Mouse (Mus musculus): Measurements from ENCODE around the gene Tubgcp2. TPM values are rescaled to one million over a fixed set of nuclear protein-coding genes. Genes with fewer than 3 reads are reported as not detected.

Tubgcp2 gene
- polyA plus RNA-seq, 2 experiments, result 19.3 to 21.6 TPM

DNA sequence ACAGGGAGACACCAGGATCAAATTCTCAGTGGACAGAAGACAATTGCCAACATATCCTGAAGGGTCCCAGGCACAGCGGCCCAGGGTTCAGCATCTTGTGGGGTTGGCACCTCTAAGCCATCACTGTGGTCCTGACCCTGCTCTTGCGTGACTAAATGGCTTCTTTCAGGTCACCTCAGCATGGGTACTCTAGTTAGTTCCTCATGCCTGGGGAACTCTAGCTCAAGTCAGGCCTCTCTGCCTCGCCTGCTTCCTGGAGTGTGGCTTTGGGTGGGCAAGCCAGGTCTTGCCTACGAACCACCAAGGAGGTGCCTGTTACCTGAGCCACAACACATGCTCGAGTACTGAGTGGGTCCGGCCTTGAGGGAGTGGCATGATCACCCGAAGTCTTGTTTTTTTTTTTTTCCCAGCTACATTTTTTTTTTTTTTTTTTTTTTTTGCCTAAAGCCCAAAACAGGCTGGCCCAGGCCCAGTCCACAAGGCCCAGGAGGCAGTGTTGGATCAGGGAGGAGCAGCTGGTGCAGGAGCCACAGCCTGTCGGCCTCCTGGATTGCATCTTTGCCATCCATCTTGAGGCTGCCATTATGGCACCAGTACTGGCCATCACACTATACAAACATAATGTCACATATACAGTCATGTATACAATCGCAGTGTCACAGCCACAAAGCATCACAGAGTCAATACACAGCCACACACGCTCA lies 66.1 kb downstream of the Tubgcp2 start:
- DNase-seq (ENCODE audit: low read depth in 3 of 3, low spot score in 3 of 3) (no peak), ATAC-seq (ENCODE audit: insufficient read depth) (no peak)
- Histone ChIP-seq H3K36me3 (replicated peaks; ENCODE audit: control insufficient read depth, insufficient read depth, low read depth) (no peaks in the 10 kb centered on the region), H3K4me1 (replicated peaks; ENCODE audit: control insufficient read depth in 2 of 2, insufficient read depth in 2 of 2, low read length in 1 of 2) (peaks cover 0 to 2% of the 10 kb centered on the region in 2 experiments; a peak in 1 of 4 replicates), H3K27me3 (ENCODE audit: control insufficient read depth, insufficient read depth, low read length) (no peaks in the 10 kb centered on the region; the same call in 1 of the 2 replicates), H3K4me2 (ENCODE audit: low read depth) (no peak overlapping the region), H3K4me3 (ENCODE audit: insufficient read depth in 1 of 2, low read depth in 2 of 2, low read length in 2 of 2) (no peak overlapping the region), H3K27ac (no peak overlapping the region), H3K9ac (replicated peaks) (no peak overlapping the region), H3K9me3 (ENCODE audit: control insufficient read depth, low read length) (no peaks in the 10 kb centered on the region)
- 58% methylated on average over 10 of the region's 10 CpGs for WGBS (ENCODE audit: insufficient replicate concordance)
- TF ChIP-seq EP300 (IDR thresholded peaks at IDR 0.05; ENCODE audit: low read depth) (no peak), CTCF (IDR thresholded peaks at IDR 0.05; ENCODE audit: low read depth) (no peak)

DNA sequence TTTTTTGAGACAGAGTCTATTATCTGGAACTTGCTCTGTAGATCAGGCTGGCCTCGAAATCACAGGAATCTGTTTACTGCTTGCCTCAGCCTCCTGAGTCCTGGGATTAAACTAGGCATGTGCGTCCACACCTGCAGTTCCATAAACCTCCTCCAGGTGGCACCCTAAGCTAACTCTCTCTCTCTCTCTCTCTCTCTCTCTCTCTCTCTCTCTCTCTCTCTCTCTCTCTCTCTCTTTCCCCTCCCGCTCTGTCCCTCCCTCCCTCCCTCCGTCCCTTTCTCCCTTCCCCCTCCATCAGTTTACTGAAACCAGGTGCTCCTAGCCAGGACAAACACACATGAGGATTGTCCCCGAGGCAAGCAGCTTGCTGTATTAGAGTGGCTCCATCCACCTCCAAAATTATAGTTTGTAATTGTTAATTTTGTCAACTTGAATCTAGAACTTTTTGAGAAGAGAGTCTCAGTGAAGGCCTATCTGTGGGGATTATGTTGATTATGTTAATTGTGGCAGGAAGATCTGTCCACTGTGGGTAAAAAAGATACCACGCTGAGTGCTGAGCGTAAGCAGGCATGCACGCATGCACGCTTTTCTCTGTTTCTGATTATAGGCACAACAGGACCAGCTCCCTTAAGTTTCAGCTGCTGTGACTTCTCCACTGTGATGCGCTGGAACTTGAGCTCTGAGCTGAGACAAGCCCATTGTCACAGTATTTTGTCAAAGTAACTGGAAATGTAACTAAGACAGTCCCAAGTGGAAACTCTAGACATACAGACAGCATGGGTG lies 66.9 kb downstream of the Tubgcp2 start:
- no peaks in the 10 kb centered on the region; a peak in 1 of 4 replicates for H3K4me1 ChIP-seq (replicated peaks; ENCODE audit: control insufficient read depth in 2 of 2, insufficient read depth in 2 of 2, low read length in 1 of 2)
- H3K27ac ChIP-seq, result no peak overlapping the region
- H3K36me3 ChIP-seq (replicated peaks; ENCODE audit: control insufficient read depth, insufficient read depth, low read depth), result no peaks in the 10 kb centered on the region
- DNase-seq (ENCODE audit: low read depth in 3 of 3, low spot score in 3 of 3) (no peak), ATAC-seq (ENCODE audit: insufficient read depth) (no peak)
- no peak overlapping the region for H3K4me3 ChIP-seq (ENCODE audit: insufficient read depth in 1 of 2, low read depth in 2 of 2, low read length in 2 of 2)
- no peaks in the 10 kb centered on the region for H3K9me3 ChIP-seq (ENCODE audit: control insufficient read depth, low read length)
- no peaks in the 10 kb centered on the region; the same call in 1 of the 2 replicates for H3K27me3 ChIP-seq (ENCODE audit: control insufficient read depth, insufficient read depth, low read length)
- 45% methylated on average over 10 of the region's 10 CpGs for WGBS (ENCODE audit: insufficient replicate concordance)
- H3K9ac ChIP-seq (replicated peaks), result no peak overlapping the region
- no peak overlapping the region for H3K4me2 ChIP-seq (ENCODE audit: low read depth)
- TF ChIP-seq EP300 (IDR thresholded peaks at IDR 0.05; ENCODE audit: low read depth) (no peak), CTCF (IDR thresholded peaks at IDR 0.05; ENCODE audit: low read depth) (peak; percentile 89)

DNA sequence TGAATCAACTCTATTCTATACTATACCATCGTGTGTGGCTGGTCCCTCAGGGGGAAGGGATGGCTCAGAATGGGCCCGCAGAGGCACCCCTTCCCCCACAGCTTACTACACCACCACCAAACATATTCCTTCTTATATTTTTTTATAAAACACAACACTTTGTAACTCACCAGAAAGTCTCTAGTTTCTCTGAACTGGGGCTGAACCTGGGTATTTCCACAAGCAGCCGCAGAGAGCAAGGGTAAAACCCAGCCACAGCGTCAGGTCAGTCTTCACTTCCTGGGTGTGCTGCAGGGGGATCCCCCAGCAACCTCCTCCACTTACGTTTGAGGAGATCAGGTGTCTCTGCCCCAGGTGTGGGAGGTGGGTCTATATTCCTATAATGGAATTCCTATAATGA lies 68.0 kb downstream of the Tubgcp2 start:
- TF ChIP-seq EP300 (IDR thresholded peaks at IDR 0.05; ENCODE audit: low read depth), result no peak
- no peak for TF ChIP-seq CTCF (IDR thresholded peaks at IDR 0.05; ENCODE audit: low read depth)
- H3K4me1 ChIP-seq (replicated peaks; ENCODE audit: control insufficient read depth in 2 of 2, insufficient read depth in 2 of 2, low read length in 1 of 2), result no peaks in the 10 kb centered on the region; a peak in 1 of 4 replicates
- H3K4me2 ChIP-seq (ENCODE audit: low read depth), result no peak overlapping the region
- H3K27me3 ChIP-seq (ENCODE audit: control insufficient read depth, insufficient read depth, low read length), result no peaks in the 10 kb centered on the region; the same call in 1 of the 2 replicates
- no peaks in the 10 kb centered on the region for H3K9me3 ChIP-seq (ENCODE audit: control insufficient read depth, low read length)
- H3K4me3 ChIP-seq (ENCODE audit: insufficient read depth in 1 of 2, low read depth in 2 of 2, low read length in 2 of 2), result no peak overlapping the region
- no peak overlapping the region for H3K9ac ChIP-seq (replicated peaks)
- WGBS (ENCODE audit: insufficient replicate concordance), result 47% methylated on average over 5 of the region's 5 CpGs
- no peaks in the 10 kb centered on the region for H3K36me3 ChIP-seq (replicated peaks; ENCODE audit: control insufficient read depth, insufficient read depth, low read depth)
- H3K27ac ChIP-seq, result no peak overlapping the region
- DNase-seq (ENCODE audit: low read depth in 3 of 3, low spot score in 3 of 3), result no peak
- no peak for ATAC-seq (ENCODE audit: insufficient read depth)

DNA sequence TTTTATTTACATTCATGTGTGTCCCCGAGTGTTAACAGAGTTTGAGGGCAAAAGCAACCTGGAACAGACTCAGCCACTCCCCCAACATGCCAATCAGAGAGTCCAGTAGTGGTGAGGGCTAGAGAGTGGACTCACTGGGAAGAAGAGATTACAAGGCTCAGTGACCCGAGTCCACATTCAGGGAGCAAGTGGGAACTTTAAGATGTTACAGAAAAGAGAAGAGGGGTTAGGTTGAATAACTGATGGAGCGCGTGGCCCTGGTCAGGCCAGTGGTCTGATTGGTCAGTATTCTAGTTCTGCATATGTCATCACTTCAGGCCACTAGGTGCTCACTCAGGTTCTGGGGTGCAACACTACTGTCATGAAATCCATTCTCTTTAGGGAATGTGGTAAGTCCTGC lies 69.3 kb downstream of the Tubgcp2 start:
- H3K27me3 ChIP-seq (ENCODE audit: control insufficient read depth, insufficient read depth, low read length), result no peaks in the 10 kb centered on the region; the same call in 1 of the 2 replicates
- WGBS (ENCODE audit: insufficient replicate concordance), result 23% methylated on average over 4 of the region's 4 CpGs
- H3K27ac ChIP-seq, result no peak overlapping the region
- H3K4me1 ChIP-seq (replicated peaks; ENCODE audit: control insufficient read depth in 2 of 2, insufficient read depth in 2 of 2, low read length in 1 of 2), result no peaks in the 10 kb centered on the region; a peak in 1 of 4 replicates
- no peak overlapping the region for H3K4me2 ChIP-seq (ENCODE audit: low read depth)
- ATAC-seq (ENCODE audit: insufficient read depth) (no peak), DNase-seq (ENCODE audit: low read depth in 3 of 3, low spot score in 3 of 3) (no peak)
- TF ChIP-seq EP300 (IDR thresholded peaks at IDR 0.05; ENCODE audit: low read depth) (no peak), CTCF (IDR thresholded peaks at IDR 0.05; ENCODE audit: low read depth) (no peak)
- H3K9ac ChIP-seq (replicated peaks), result no peak overlapping the region
- no peaks in the 10 kb centered on the region for H3K36me3 ChIP-seq (replicated peaks; ENCODE audit: control insufficient read depth, insufficient read depth, low read depth)
- H3K9me3 ChIP-seq (ENCODE audit: control insufficient read depth, low read length), result no peaks in the 10 kb centered on the region
- H3K4me3 ChIP-seq (ENCODE audit: insufficient read depth in 1 of 2, low read depth in 2 of 2, low read length in 2 of 2), result no peak overlapping the region

DNA sequence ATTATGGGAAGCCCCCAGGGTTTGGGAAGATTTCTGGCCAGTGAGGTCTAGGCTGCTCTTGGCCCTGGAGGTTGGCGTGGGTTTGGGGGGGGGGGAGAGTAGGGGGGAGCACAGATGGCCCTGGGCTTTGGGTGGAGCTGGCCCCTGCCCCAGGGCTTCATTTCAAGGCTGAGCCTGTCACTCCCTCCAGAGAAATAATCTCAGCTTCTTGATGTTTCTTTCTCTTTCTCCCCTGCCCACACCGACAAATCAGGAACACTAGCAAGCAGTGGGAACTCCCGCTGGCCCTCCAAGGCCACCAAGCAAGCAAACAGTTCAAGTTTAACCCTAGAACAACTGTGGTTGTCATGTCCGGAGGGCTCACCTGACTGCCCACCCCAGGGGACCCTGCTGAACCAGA lies 72.7 kb downstream of the Tubgcp2 start:
- H3K27me3 ChIP-seq (ENCODE audit: control insufficient read depth, insufficient read depth, low read length), result no peaks in the 10 kb centered on the region; the same call in 1 of the 2 replicates
- no peak for ATAC-seq (ENCODE audit: insufficient read depth)
- H3K9me3 ChIP-seq (ENCODE audit: control insufficient read depth, low read length), result no peaks in the 10 kb centered on the region
- TF ChIP-seq CTCF (IDR thresholded peaks at IDR 0.05; ENCODE audit: low read depth), result no peak
- TF ChIP-seq EP300 (IDR thresholded peaks at IDR 0.05; ENCODE audit: low read depth), result no peak
- H3K9ac ChIP-seq (replicated peaks), result no peak overlapping the region
- DNase-seq (ENCODE audit: low read depth in 3 of 3, low spot score in 3 of 3), result no peak
- H3K27ac ChIP-seq, result no peak overlapping the region
- H3K4me1 ChIP-seq (replicated peaks; ENCODE audit: control insufficient read depth in 2 of 2, insufficient read depth in 2 of 2, low read length in 1 of 2), result no peaks in the 10 kb centered on the region
- H3K4me3 ChIP-seq (ENCODE audit: insufficient read depth in 1 of 2, low read depth in 2 of 2, low read length in 2 of 2), result no peak overlapping the region
- 43% methylated on average over 4 of the region's 4 CpGs for WGBS (ENCODE audit: insufficient replicate concordance)
- no peaks in the 10 kb centered on the region for H3K36me3 ChIP-seq (replicated peaks; ENCODE audit: control insufficient read depth, insufficient read depth, low read depth)
- no peak overlapping the region for H3K4me2 ChIP-seq (ENCODE audit: low read depth)
